Mouse (Mus musculus): ENCODE data around the gene Olfr876. TPM values are rescaled to one million over a fixed set of nuclear protein-coding genes. Genes with fewer than 3 reads are reported as not detected.

Olfr876 gene
- polyA plus RNA-seq (2015; fragmentation: Nextera tagmentation; extraction: Ambion mirVana) = not detected in 2 replicates

GRCm38 (mm10) chr9:37802731-37803130 is at the start of gene Olfr876:
Olfr876 (plus strand) TSS chr9:37803031.

GRCm38 (mm10) chr9:37771759-37772158 is 31.1 kb upstream of the Olfr876 start, which contains the start of gene Olfr875:
Olfr875 (plus strand) TSS chr9:37771857.

GRCm38 (mm10) chr9:37853969-37854368 is 51.1 kb downstream of the Olfr876 start, which contains the start of gene Olfr877:
Olfr877 (plus strand) TSS chr9:37854269.

Other genes starting within 250 kb of the Olfr876 start
- gene Siae, start 247.3 kb upstream of the Olfr876 start, polyA plus RNA-seq (2015; fragmentation: Nextera tagmentation; extraction: Ambion mirVana) = 5.3 TPM in 2 replicates
- gene Spa17, start 189.3 kb upstream of the Olfr876 start, polyA plus RNA-seq (2015; fragmentation: Nextera tagmentation; extraction: Ambion mirVana) = 2.9 and 3.0 TPM in 2 replicates
- 64.3 and 71.9 TPM in 2 replicates for gene Tbrg1, start 145.7 kb upstream of the Olfr876 start, polyA plus RNA-seq (2015; fragmentation: Nextera tagmentation; extraction: Ambion mirVana)
- not detected in 2 replicates for gene Panx3, start 133.8 kb upstream of the Olfr876 start, polyA plus RNA-seq (2015; fragmentation: Nextera tagmentation; extraction: Ambion mirVana)
- not detected in 2 replicates for gene Olfr160, start 86.8 kb upstream of the Olfr876 start, polyA plus RNA-seq (2015; fragmentation: Nextera tagmentation; extraction: Ambion mirVana)
- gene Olfr874, start 57.9 kb upstream of the Olfr876 start, polyA plus RNA-seq (2015; fragmentation: Nextera tagmentation; extraction: Ambion mirVana) = not detected in 2 replicates
- not detected in 2 replicates for gene Olfr875, start 31.2 kb upstream of the Olfr876 start, polyA plus RNA-seq (2015; fragmentation: Nextera tagmentation; extraction: Ambion mirVana)
- gene Olfr877, start 51.2 kb downstream of the Olfr876 start, polyA plus RNA-seq (2015; fragmentation: Nextera tagmentation; extraction: Ambion mirVana) = not detected in 2 replicates
- not detected in 2 replicates for gene Olfr145, start 93.7 kb downstream of the Olfr876 start, polyA plus RNA-seq (2015; fragmentation: Nextera tagmentation; extraction: Ambion mirVana)
- not detected in 2 replicates for gene Olfr878, start 114.8 kb downstream of the Olfr876 start, polyA plus RNA-seq (2015; fragmentation: Nextera tagmentation; extraction: Ambion mirVana)
- not detected in 2 replicates for gene Olfr881, start 188.8 kb downstream of the Olfr876 start, polyA plus RNA-seq (2015; fragmentation: Nextera tagmentation; extraction: Ambion mirVana)
- not detected in 2 replicates for gene Olfr883, start 222.8 kb downstream of the Olfr876 start, polyA plus RNA-seq (2015; fragmentation: Nextera tagmentation; extraction: Ambion mirVana)
- not detected in 2 replicates for gene Olfr884, start 243.5 kb downstream of the Olfr876 start, polyA plus RNA-seq (2015; fragmentation: Nextera tagmentation; extraction: Ambion mirVana)